Mouse (Mus musculus) liver, adult (tissue): Measurements from ENCODE around the gene Upk3b.

Source experiments
- GATA4 ChIP-seq: IDR thresholded peaks from 2 replicates; pipeline ENCODE4 v1.6.1; 2014; ENCODE audit warnings: mild to moderate bottlenecking, low read length; ENCODE audit not compliant: insufficient replicate concordance

The Upk3b gene

DNA sequence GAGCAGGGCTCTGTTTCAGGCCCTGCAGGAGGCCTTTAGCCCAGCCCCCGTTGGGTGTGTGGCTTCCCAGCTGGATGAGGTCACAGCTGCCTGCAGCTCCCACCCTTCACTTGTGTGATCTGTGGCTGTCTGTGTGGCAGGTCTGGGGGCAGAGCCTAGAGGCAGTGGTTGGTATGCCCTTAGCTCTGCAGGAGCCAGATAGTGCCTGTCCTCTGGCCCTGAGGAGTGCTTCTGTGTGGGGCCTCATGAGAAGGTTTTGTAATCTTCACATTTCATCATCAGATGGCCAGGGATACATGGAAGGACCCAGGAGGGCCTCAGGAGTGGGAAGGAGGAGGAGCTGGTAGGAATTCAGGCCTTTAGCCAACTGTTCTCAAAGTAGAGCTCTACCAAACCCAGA, 18.4 kb upstream of the Upk3b start:
- TF ChIP-seq GATA4, result no peak

- no peak for TF ChIP-seq GATA4
Measured at GRCm38 (mm10) chr5:136025712-136026111, 12.6 kb upstream of the Upk3b start.

GRCm38 (mm10) chr5:136026859-136027258, 11.4 kb upstream of the Upk3b start:
- TF ChIP-seq GATA4, result no peak

DNA sequence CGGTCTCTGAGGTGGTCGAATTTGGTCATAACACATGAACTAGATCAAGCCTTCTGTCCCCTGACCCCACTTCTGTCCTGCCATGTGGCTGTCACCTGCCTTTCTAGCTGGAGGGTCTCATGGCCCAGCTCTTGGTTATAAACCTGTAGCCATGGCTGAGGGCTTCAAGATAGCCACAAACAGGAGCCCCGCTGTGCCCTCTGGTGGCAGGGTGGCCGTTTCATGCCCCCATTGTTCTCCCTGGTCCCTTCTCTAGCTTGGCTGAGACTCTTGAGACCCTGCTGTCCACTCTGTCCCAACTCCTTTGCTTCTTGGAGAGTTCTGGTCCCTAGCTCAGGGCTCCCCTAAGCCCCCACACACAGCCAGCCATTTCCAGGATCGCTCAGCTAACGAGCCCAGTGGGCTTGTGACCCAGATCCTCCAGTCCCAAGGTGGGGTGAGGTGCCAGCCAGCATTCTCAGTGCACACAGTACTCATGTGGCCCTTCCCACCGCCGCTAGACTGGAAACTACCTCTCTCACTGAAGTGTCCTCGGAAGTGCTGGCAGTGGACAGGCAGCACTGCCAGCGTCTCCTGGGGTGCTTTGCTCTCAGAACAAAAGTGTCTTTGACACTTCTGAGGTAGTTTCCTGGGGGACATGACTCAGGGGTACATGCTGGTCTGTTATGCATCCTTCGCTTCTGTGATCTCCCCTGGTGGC, 10.5 kb upstream of the Upk3b start:
- TF ChIP-seq GATA4, result no peak

GRCm38 (mm10) chr5:136034868-136035267, 3.4 kb upstream of the Upk3b start:
- TF ChIP-seq GATA4, result no peak

GRCm38 (mm10) chr5:136035285-136035684, 3.0 kb upstream of the Upk3b start:
- no peak for TF ChIP-seq GATA4

- no peak for TF ChIP-seq GATA4
Measured at GRCm38 (mm10) chr5:136036667-136037066, 1.6 kb upstream of the Upk3b start.

DNA sequence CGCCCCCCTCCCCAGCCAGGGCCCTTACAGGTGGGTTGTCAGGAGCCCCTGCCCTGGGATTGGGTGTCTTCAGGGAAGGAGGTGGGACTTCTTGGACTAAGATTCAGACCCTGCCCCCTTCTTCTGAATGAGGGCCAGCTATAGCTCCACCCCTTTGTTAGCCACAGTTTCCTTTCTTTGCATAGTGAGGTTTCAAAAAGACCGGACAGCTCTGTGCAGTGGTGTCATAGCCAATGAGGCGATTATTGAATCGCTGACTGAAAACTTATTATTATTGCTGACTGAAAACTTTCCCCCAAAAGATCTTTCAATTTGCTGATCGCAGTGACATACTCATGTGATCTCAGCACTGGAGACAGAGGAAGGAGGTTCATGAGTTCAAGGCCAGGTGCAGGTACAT, 1.9 kb downstream of the Upk3b start:
- no peak for TF ChIP-seq GATA4

DNA sequence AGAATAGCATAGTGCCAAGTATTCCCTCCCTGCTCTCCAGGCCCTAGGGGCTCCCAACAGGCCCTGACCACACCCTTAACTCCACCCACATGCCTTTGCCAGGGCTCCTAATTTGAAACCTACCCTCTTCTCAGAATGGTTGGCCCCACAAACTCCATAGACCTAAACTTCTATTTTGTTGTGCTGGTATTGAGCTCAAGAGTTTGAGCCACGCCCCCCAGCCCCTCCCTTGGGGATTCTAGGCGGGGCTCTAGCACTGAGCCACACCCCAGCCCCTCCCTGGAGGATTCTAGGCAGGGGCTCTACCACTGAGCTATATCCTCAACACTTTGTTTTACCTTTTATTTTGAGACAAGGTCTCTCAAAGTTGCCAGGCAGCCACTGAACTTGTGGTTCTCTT, 3.0 kb downstream of the Upk3b start:
- TF ChIP-seq GATA4, result no peak

GRCm38 (mm10) chr5:136041666-136042065, 3.4 kb downstream of the Upk3b start:
- no peak for TF ChIP-seq GATA4

DNA sequence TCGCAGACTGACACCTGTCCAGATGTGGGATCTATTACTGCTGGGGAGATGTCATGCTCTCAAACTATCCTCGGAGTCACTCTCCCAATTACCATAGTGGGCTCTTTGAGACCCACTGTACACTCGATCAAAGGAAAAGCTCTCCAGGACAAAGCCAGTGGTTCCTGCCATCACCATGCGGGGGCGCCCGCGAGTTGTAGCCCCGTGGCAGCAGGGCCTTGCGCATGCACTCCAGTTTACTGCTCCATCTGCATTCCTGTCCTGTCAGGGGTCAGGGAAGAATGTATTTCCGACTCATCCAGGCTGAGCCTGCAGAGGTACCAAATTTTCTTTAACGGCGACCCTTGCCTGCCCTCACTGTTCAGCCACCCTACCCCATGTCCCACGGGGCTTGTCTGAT, 6.6 kb downstream of the Upk3b start:
- TF ChIP-seq GATA4, result no peak

DNA sequence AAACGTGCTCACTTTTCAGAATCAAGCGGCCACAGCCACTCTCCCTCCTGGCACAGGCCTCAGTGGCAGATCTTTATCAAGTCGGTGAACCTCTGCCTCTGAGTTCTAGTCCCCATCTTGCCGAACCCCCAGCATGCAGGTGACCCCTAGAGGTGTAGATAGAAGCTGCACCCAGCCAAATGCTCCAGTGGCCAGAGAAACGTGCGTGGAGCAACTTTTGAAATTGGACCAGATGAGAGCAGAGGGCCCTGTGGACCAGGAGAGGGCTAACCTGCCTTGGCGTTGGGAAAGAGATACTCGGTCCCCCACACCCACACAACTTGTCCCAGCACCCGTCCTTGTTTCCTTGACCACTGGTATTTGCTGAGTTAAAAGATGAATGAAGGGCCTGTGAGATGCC, 7.1 kb downstream of the Upk3b start:
- TF ChIP-seq GATA4, result no peak

GRCm38 (mm10) chr5:136045987-136046386, 7.7 kb downstream of the Upk3b start:
- TF ChIP-seq GATA4, result no peak

- TF ChIP-seq GATA4, result no peak
Measured at GRCm38 (mm10) chr5:136049926-136050325, 11.6 kb downstream of the Upk3b start.

DNA sequence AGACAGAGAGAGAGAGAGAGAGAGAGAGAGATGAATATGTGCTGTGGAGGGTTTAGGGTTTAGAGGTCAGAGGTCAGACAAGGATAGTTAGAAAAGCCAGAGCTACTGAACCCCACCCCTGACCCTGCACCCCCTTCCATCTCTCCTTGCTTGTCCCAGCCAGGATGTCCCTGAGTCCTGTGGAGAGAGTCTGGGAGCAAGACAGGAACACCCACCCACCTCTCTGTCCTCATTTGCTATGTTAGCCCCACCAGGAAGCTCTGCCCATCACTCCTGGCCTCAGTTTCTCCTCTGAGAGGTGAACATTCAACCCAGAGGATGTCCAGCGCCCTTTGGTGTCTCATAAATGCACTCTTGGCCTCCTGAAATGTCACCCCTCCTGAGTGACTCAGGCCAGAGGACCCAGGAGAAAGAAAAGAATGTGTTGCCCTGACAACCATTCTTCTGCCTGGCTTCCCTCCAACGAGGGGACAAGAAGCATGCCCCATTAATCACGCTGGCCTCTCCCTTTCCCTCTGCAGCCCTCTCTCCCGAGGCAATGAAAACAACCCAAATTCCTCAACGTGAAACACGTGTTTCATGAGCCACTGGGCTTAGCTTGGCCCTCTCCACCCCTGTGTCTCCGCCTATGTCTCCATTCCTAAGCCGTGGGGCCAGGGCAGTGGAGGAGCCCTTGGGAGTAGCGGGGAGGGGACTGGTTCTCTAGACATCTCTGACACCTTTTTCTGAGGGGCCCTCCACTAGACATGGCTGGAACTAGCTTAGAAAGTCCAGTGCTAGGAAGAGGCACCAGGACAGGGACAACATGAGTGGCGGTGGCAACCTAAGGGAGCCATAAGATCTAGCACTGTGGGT, 13.2 kb downstream of the Upk3b start:
- no peak for TF ChIP-seq GATA4

GRCm38 (mm10) chr5:136052861-136053655, 14.8 kb downstream of the Upk3b start:
- TF ChIP-seq GATA4, result no peak
